Mouse (Mus musculus) forelimb bud, embryonic 11.5 days (tissue): ENCODE results near the gene Ube2q1.

Source experiments
- DNase-seq: peaks from one replicate; pipeline ENCODE4 v3.0.0-alpha.2; 2012; ENCODE audit warnings: low read depth, low spot score

The Ube2q1 gene

DNA sequence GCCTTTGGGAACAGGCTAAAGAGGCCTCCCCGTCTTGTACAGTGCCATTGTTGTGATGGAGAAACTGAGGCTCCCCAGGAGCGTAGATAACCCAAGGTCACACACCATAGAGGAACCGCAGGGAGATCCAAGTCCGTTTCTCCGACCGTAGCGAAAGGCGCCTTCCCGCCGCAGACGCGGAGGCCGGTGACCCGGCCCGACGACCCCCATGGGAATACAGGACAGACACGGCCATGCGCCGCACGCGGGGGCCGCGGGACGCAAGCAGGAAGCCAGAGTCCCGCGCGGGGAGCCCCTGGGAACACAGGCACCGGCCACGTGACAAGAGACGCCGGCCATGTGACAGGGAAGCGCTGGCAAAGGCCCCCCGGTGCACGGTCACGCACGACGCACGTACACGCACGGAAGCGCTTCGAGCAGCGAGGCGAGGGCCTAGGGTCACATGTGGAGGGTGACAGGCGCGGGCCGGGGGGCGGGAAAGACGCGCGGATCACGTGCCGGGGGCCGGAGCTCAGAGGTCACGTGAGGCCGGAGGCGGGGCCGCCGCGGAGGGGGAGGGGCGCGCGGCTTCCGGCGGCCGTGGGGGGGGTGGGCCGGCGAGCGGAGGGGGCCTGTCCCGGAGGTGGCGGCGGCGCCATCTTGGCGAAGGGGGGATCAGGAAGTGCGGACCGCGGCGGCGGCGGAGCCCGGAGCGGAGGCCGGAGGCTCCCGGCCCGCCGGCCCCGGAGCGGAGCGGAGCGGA, at the start of gene Ube2q1:
Gene Ube2q1, plus strand, starts transcription at position 649 of the 742 bp plus-strand sequence.
- peak; percentile 90 for DNase-seq

GRCm38 (mm10) chr3:89727028-89727427, 46.4 kb upstream of the Ube2q1 start:
- peak; percentile 36 for DNase-seq

- no peak for DNase-seq
These were observed 44.6 kb upstream of the Ube2q1 start for GRCm38 (mm10) chr3:89728848-89729247.

DNA sequence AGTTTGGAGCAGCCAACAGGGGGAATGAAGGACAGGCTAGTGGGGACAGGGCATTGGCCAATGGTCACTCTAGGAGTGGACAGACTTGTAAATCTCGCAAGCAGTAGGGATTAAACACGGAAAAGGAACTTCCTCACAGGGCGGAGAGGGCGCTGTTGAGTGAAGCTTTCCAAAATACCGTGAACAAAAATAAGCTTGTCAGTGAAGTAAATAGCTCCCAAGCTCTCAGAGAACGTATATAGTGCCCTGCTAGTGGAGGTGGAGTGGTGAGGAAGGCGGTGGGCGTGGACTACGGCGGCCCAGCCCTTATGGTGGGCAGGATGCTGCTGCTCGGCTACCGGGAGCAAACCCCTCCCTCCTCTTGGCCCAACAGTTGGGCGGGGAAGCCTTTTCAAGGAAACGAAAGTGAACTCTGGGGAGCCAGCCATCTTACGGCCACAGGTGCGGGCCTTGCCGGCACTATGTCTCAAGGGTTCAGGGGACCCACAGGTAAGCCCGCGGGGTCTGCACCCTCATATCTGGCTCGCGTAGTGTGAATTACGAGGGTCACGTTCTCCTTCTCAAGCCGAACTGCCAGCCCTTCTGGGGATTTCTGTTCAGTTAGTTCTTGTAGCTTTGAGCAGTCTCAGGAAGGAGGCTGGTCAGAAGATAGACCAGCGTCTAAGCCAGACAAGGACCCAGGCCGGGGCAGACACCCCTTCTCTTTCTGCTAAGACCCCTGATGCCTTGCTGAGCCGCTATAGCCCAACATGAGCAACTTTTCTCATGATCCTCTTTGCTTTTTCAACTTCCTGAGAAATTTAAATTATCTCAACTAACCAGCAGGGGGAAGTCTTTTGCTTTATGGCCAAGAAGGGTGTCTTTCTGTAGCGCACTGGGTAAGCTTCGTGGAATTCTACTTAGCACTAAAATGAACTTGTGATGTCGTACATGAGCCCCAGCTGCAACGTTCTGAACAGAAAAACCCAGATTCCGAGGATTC, 42.8 kb upstream of the Ube2q1 start:
- DNase-seq = peak; percentile 61

GRCm38 (mm10) chr3:89732091-89732490, 41.3 kb upstream of the Ube2q1 start:
- no peak for DNase-seq

DNA sequence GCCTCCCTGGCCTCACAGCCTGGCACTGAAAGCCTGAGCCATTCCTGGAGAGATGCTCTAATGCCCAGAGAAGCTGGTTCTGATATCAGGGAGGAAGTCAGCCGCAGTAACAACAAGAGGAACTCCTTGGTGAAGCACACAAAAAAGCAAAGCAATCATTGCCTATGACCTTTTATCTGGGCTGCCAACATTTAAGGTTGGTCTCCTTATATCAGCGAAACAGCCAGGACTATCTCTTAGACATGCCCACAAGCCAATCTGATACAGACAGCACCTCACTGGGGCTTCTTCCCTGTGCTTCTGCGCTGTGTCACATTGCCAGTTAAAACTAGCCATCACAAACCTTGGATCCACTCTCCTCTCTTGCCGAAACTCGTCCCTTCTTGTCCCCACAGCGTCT, 34.9 kb upstream of the Ube2q1 start:
- DNase-seq = no peak

DNA sequence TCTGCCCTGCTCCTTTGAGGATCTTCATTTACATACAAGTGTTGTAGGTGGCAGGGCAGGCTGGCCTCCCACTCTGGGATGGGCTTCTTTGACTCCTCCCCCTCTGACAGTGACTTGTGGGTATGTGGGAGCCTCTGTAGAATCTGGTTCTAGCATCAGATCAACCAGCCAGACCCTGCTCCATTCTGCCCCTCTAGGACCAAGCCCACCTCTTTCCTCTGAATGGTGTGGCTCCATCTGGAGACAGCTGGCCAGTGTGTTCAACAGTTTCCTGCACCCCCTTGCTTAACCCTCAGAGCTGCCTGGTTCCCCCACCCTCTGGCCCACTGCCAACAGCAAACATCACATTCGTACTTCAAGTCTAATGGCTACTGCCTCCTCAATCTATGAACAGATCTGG, 21.1 kb upstream of the Ube2q1 start:
- DNase-seq = no peak

DNA sequence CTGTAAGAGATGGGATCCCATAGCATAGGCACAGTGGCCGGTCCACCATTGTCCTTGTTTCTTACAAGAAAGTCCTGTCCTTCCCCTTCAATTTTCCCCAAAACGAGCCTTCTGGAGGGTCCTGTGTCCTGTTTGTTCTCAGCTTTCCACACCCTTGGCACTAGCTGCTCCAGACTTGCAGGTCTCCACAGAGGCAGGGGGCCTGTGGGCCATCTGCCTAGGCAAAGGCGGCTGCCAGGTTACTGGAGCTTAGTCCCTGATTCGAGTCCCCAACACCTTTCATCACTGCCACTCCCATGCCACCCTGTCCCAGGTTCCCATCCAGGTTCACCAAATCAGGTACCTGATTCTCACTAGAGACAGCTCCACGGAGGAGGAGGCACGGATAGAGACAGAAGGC, 18.1 kb upstream of the Ube2q1 start:
- no peak for DNase-seq

DNA sequence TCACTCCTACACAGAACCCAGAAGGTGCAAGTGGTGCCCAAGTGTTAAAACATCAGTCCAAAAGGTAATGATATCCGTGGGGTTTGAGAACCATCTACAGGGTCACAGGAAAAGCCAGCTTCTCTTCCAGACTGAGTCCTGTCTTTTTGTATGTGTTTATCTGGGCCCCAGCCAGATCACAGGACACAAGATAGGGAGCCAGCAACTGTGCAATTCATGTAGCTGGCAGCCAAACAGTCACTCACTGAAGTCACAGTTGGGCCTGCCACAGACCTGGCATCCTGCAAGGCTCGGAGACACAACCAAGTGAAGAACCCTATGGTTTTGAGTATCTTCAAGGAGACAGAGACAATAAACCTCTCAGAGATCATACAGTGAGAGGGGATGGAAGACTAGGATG, 15.6 kb upstream of the Ube2q1 start:
- DNase-seq = no peak

DNA sequence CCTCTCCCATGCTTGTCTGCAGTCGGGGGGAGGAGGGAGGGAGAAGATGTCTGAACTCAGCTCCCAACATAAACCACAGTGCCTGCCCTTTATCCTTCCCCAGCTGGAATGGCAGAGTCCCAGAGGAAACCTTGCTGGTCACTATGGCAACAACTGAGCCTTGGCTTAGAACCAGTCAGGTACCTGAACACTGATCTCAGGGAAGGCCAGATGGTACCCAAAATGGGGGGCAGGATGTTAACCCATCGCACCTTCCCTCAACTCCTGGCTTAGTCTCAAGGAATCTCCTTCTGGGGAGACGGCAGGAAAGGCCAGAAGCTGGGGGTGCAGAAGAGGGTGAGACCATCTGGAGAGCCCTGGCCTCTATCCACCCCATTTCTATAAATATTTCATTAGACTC, 13.6 kb upstream of the Ube2q1 start:
- DNase-seq = no peak

GRCm38 (mm10) chr3:89764119-89764724, 9.2 kb upstream of the Ube2q1 start, which contains the start of gene Chrnb2:
Chrnb2 (minus strand) TSS chr3:89764632.
- DNase-seq = peak; percentile 90

DNA sequence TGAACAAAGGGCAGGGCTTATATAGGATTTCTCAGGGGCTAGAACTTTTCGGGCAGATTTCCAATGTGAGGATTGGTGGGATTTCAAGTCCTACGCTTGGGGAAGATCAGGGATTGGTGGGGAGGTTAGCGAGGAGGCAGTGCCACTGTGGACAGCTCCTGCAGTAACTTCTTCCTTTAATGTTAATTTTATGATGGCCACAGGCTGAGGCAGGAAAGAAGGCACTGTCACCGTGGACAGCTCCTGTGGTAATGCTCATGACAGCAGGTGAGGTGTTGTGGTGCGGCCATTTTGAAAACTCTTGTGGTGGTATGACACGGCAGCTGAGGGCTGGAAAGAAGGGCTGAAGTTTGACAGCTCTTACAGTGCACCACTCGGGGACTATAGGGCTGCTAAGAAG, 3.8 kb upstream of the Ube2q1 start:
- DNase-seq = no peak

- DNase-seq = no peak
These were observed 2.9 kb upstream of the Ube2q1 start for GRCm38 (mm10) chr3:89770425-89771002.

GRCm38 (mm10) chr3:89772588-89772967, 838 bp upstream of the Ube2q1 start:
- peak; percentile 94 for DNase-seq

- no peak for DNase-seq
These were observed 360 bp downstream of the Ube2q1 start for GRCm38 (mm10) chr3:89773740-89774211.

GRCm38 (mm10) chr3:89774236-89774960, 982 bp downstream of the Ube2q1 start:
- no peak for DNase-seq

DNA sequence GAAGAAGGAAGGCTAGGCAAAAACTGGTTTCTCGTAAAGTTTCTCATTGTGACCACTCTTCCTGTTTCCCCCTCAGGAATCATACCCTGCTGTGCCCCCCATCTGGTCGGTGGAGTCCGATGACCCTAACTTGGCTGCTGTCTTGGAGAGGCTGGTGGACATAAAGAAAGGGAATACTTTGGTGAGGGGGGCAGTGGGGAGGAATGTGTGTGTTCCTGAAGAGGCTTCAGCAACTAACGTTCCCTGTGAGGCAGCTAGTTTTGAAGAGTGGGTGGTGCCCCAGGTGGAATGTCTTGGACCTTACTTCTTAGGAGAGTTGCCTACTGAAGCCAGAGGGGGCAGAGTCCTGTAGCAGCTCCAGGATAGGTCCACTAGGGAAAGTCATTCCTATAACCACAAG, 2.6 kb downstream of the Ube2q1 start:
- DNase-seq = no peak

GRCm38 (mm10) chr3:89780102-89780501, 6.7 kb downstream of the Ube2q1 start:
- no peak for DNase-seq

GRCm38 (mm10) chr3:89781640-89782039, 8.2 kb downstream of the Ube2q1 start:
- DNase-seq = no peak

- peak; percentile 44 for DNase-seq
These were observed 11.8 kb downstream of the Ube2q1 start for GRCm38 (mm10) chr3:89784991-89785753.
